Mouse (Mus musculus): ENCODE measurements around the gene Ndufa3.
A peak's percentile ranks its signal among the peaks of the same experiment; 100 is the strongest.

Ndufa3 gene

DNA sequence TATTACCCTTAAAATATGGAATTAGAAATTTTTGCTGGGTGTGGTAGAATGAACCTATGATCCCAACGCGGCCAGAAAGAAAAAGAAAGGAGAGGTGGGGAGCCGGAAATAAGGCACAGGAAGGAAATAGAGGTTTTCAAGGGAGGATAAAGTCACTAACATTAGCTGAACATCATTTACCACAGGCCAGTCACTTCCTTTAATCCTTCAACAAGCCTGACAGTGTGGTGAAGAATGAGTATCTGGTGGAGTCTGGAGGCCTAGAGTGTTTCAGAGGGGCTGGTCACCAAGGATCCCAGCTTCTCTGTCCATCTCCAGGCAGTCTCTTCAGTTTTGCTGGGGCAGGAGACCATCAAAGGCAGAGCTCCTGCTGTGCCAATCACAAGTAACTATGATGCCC, 6.7 kb upstream of the Ndufa3 start:
- no peak for DNase-seq (ENCODE audit: low read depth, low spot score)

DNA sequence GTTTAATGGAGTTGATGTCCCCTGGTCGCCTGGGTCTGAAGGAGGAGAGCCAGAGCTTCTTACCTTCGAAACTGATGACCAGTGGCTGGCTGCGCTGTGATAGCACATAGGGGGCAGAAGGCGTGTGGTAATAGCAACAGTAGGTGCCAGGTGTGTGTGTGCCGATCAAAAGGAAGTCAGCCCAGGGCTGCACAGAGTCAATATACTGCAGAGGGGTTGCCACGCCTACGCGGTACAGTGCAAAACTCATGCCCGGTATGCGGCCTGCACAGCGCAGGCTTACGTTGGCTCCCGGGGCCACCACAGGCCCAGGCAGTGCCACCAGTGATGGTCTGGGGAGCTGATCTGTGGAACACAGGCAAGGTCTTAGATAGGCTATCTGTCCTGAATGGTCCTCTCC, 6.2 kb upstream of the Ndufa3 start:
- no peak for DNase-seq (ENCODE audit: low read depth, low spot score)

DNA sequence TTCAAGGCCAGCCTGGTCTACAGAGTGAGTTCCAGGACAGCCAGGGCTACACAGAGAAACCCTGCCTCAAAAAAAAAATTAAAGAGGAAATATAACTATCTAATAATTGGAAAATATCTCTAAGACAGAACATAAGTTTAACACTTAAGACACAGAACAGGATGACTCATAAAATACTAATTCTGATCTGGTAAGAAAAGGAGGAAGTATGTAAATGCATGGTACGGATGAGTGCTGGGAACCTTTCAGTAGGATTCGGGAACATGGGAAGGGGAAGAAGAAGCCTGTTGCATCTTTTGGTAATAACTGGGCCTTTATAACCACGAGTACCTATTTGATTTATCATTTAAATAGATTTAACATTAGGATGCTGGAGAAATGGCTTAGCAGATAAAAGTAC, 3.2 kb upstream of the Ndufa3 start:
- no peak for DNase-seq (ENCODE audit: low read depth, low spot score)

GRCm38 (mm10) chr7:3616057-3616388, 1.1 kb upstream of the Ndufa3 start, which contains the start of gene Oscar:
Oscar (minus strand) TSS chr7:3616157.
- no peak for DNase-seq (ENCODE audit: low read depth, low spot score)

DNA sequence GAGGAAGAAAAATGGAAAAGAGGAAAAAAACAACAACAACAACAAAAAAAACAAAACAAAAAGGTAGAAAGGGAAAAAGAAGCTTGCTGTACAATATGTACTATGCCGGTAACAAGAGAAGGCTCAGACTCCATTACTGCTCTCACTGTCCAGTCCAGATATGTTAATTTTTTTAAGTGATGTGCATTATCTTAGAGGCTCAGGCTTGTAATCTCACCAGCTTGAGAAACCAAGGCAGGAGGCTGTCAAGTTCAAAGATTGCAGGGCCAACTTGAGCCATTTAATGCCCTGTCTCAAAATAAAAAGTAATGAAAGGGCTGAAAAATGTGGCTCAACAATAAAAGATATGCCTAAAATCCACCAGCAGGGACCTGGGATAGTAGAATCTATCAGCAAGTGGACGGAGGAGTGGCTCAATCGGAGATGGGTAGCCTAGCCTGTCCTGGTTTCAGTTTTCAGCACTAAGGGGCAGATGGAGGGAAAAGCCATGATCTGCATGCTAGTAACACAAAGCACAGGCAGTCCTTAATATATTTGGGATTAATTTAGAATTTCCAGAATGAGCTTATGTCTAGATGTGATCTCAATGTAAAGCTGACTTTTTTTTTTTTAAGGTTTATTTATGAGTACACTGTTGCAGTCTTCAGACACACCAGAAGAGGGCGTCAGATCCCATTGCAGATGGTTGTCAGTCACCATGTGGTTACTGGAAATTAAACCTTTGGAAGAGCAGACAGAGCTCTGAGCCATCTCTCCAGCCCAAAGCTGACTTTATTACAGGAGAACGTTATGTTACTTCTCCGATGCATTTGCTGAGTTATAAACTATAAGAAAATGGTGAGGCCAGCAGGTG, 558 bp upstream of the Ndufa3 start:
- DNase-seq (ENCODE audit: low read depth, low spot score), result no peak

DNA sequence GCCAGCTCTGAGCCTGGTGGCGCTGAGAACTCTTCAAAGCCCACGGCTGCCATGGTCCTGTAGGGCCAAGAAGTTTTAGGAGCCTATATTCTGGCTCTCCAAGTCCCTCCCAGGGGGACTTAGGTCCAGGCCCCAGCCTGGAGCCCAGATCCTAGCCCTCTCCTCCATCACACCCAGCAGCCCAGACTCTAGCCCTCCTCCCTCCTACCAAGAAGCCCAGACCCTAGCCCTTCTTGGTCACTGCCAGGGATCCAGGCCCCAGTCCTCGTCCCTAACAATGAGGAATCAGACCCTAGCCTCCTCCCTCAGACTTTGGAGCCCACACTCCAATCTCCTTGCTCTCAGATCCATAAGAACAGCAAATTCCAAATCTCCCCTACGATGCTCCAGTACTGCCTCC, 11.9 kb downstream of the Ndufa3 start:
- no peak for DNase-seq (ENCODE audit: low read depth, low spot score)

DNA sequence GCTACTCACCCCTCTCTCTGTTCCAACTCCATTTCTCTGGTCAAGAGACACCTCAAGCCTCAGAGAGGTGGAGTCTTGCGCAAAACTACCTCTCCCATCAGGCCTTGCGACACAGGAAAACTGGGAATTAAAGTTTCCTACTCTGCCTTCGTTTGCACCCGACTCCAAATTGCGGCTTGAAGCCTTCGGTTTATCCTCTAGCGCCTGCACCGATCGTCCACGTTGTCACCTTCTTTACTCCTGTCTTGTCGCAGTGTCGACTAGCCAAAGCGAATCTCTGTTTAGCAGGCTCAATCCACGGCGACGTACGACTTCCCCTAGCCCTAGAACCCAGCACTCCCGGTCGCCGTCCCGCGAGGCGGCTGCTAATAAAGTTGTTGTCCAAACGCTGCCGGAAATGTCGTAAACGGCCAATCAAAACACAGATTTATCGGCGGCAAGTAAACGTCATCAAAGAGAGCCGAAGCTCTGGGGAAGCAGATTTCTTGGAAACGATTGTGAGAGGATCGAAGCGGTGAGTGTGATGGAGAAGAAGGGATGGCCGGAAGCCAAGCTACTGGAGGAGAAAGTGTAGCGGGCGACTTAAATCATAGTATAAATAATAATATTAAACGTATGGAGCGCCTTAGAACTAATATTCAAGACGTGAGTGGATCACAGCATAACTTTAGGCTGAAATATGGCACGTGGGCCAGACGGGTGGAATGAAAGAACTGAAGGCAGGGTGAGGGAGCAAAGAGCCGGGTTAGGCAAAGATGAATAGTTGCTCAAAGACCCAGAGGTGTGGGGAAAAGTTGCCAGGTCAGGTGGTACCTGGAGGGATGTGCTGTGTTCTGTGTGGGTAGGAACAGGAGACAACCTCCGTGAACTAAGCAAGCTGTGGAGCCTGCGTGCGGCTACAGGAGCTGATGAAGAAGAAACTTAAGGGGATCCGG, 12.6 kb downstream of the Ndufa3 start, which contains the start of the genes Tfpt and Prpf31:
Gene Tfpt, minus strand, starts transcription at position 387 of the 935 bp plus-strand sequence.
Gene Prpf31, plus strand, starts transcription at position 443 of the 935 bp plus-strand sequence.
- DNase-seq (ENCODE audit: low read depth, low spot score), result peak; percentile 97

GRCm38 (mm10) chr7:3630478-3630815, 13.3 kb downstream of the Ndufa3 start:
- no peak for DNase-seq (ENCODE audit: low read depth, low spot score)

DNA sequence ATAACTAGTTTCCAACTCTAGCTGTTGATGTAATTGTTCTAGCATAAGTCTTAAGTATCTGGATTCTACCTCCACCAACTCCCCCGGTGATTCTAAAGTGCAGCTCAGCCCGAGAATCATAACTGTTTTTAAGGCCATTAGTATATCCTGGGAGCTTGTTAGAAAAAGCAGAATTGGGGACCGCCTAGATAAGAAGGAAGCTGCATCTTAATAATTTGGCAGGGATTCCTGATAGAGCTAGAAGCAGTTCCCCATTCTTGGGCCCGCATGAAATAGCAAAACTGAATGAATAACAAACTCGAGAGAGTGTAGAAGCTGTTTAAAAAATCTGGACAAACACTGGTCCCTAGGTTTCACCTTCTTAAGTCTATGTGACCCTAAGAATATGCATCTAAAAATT, 26.2 kb downstream of the Ndufa3 start:
- DNase-seq (ENCODE audit: low read depth, low spot score), result no peak

DNA sequence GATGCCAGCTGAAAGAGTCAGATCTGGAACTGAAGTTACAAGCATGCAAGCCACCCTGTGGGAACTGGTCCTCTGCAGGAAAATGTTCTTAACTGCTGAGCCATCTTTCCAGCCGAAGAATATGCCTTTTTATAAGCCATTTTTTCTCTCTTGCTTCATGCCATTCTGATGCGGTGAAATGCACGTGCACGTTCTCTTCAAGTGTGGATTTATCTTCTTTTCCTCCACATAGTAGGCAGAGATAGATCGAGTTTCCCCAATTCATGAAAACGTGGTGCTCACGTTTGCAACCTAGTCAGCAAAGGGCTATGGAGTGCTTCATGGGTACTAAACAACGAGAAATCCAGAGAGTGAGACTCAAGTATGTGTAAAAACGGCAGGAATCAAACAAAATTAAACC, 26.7 kb downstream of the Ndufa3 start:
- DNase-seq (ENCODE audit: low read depth, low spot score), result no peak

DNA sequence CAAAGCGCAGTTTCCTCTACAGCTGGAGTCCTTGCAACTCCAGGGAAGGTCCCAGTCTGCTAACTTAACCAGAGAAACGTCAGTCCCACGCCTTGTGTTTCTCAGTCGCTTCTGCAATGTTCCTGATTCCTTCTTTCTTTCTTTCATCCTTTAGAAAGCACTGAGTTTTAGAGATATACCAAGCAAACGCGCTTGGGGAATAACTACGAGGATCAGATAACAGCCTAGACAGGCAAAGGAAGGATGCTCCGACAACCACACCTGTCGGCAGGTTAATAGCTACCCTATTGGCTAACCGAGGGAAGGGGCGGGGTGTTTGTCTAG, 27.1 kb downstream of the Ndufa3 start:
- DNase-seq (ENCODE audit: low read depth, low spot score), result no peak

DNA sequence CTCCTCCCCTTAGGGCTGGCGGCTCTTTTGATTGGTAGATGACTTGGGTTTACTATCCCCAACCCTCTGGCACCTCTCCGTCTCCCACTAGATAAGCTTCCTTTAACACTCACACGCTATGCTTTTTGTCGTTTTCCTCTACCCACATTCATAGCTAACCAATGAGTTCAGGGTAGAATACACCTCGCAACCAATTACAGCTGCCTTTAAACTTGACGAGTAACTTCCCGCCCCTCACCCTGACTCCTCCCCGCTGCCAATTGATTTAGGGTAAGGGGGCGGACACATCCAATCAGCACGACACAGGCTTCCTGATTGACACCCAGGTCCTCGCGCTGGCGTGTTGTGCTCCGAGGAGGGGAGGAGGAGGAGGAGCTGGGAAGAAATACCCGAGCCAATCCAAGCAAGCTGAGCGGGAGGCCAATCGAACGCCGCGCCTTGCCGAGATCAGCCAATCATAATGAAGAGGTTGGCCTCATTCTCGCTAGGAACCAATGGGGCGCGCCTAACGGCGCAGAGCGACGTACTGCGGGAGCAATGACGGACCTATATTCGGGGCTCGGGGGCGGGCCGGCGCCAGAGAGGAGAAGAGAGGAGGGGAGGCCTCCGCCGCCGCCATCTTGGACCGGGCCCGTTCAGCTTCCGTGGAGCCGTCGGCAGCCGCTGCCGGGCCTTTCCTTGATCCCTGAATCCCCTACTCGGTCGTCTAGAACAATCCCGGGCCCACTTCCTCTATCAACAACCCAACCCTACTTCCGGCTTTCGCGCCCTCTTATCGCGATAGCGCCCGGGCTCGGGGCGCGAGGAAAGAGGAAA, 27.7 kb downstream of the Ndufa3 start, which contains the start of gene Cnot3:
Gene Cnot3, plus strand, starts transcription at position 597 of the 816 bp plus-strand sequence.
- DNase-seq (ENCODE audit: low read depth, low spot score), result peak; percentile 99

- no peak for DNase-seq (ENCODE audit: low read depth, low spot score)
These were observed 28.4 kb downstream of the Ndufa3 start for GRCm38 (mm10) chr7:3645488-3646025.

GRCm38 (mm10) chr7:3646188-3646587, 29.0 kb downstream of the Ndufa3 start:
- no peak for DNase-seq (ENCODE audit: low read depth, low spot score)

DNA sequence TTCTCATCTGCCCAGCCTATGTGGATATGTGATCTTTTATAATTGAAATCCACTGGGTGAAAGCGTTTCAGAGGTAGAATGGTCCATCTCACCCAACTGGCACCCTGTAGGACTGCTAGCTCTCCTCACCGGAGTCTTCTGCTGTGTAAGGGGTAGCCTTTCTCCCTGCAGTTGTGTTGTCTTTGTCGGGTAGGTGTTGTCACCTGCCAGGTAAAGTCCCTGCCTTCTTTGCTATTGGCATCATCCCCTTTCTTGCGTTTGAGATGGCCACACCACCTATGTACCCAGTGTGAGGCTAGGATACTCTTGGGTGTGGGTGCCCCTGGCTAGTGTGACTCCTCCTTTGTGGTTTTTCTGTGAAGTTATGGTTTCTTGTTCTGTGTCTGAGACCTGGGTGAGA, 29.5 kb downstream of the Ndufa3 start:
- DNase-seq (ENCODE audit: low read depth, low spot score), result no peak

DNA sequence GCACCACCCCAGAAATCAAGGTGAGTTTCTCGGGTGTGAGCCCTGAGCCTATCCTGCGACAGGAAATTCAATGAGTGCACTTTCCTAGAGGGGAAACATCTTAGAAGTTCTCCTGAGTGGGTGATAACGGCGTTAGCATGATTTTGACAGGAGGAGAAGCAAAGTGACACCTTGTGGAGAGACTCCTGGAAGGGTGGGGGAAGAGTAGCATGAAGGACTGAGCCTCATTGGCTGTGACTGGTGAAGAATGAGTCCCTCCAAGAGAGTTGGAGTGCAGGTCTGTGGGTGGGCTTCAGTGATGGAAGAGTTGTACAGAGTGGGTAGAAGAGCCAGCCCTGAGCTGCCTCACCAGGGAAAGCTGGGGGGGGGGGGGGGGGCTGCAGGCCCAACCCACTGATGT, 39.8 kb downstream of the Ndufa3 start:
- no peak for DNase-seq (ENCODE audit: low read depth, low spot score)

- DNase-seq (ENCODE audit: low read depth, low spot score), result no peak
These were observed 41.4 kb downstream of the Ndufa3 start for GRCm38 (mm10) chr7:3658578-3658977.

- no peak for DNase-seq (ENCODE audit: low read depth, low spot score)
These were observed 47.5 kb downstream of the Ndufa3 start for GRCm38 (mm10) chr7:3664524-3665214.

DNA sequence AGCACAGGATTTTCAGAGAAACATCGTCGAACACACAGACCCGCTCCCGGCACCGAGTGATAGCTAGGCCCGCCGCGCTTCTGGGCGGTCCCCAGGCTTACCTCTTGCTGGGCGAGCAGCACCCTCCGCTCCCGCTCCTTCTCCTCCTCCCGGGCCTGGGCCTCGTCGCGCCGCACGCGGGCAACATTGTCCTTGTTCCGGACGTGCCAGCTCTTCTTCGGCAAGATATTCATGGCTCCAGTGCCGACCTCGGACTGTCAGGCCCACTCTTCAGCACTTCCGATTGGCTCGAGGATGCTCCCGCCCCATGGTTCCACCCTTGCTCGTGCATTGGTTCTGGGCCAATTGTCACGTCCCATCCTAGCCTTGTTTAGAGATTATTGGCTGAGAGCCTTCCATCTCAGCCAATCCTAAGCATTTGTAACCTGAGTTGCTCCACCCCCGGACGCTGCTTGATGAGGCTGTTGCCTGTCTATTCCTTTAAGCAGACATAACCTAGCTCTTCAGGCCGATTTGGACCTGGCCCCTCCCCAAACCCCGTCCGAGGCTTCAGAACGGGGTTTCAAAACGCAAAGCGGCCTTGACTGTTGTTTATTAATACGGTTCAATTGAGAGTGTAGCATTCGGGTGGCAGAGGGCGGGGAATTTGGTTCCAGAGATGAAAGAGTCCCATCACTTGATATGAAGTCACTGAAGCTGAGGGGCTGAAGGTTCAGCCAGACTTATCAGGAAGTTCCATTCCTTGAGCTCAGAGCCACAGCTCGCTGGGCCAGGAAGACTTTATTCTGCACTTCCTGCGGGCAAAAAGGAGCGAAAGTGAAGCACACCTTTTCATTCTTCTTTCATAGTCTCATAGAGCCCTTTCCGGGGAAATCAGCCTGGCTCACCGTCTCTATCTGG, 48.3 kb downstream of the Ndufa3 start, which contains the start of gene Leng1:
Gene Leng1, minus strand, starts transcription at position 626 of the 900 bp plus-strand sequence.
- DNase-seq (ENCODE audit: low read depth, low spot score), result peak; percentile 97

GRCm38 (mm10) chr7:3666921-3667391, 49.8 kb downstream of the Ndufa3 start:
- DNase-seq (ENCODE audit: low read depth, low spot score), result no peak

Measured in A20 (cell line).